Mouse (Mus musculus): Measurements from ENCODE around the gene D2hgdh.

DNA sequence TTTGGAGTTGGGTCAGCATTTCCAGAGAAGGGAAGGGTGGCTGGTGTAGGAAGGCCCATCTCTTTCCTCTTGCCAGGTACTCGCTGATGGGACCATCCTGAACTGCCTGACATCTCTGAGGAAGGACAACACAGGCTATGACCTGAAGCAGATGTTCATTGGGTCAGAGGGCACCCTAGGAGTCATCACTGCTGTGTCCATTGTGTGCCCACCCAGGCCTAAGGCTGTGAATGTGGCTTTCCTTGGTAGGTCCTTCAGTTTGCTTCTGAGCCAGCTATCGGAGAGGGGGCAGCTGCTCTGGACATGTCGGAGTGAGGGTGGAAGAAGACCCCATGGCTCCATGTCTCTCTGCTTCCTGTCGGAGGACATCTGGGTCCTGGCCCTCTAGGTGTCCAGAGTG is 10.5 kb downstream of the D2hgdh start:
- TF ChIP-seq CTCF (IDR thresholded peaks at IDR 0.05; ENCODE audit: low read depth) = no peak
- no peak for TF ChIP-seq EP300 (IDR thresholded peaks at IDR 0.05; ENCODE audit: low read depth)

Data from liver, embryonic 14.5 days (tissue).